Mouse (Mus musculus): ENCODE results near the gene Cyb5rl.

Gene Cyb5rl

GRCm38 (mm10) chr4:107066252-107067124 lies at the start of gene Cyb5rl, which contains the start of gene Mrpl37:
Cyb5rl (plus strand) TSS chr4:107066988.
Mrpl37 (minus strand) TSS chr4:107066868.
- in situ Hi-C loops (cut with MseI, MboI), result no loop called here

- in situ Hi-C loops (cut with MseI, MboI), result no loop called here
Observed at GRCm38 (mm10) chr4:107017257-107017656, 49.5 kb upstream of the Cyb5rl start.

- in situ Hi-C loops (cut with MseI, MboI), result no loop called here
Observed at GRCm38 (mm10) chr4:107018521-107018920, 48.3 kb upstream of the Cyb5rl start.

GRCm38 (mm10) chr4:107019027-107019426 lies 47.8 kb upstream of the Cyb5rl start:
- in situ Hi-C loops (cut with MseI, MboI), result no loop called here

GRCm38 (mm10) chr4:107020287-107021000 lies 46.3 kb upstream of the Cyb5rl start:
- in situ Hi-C loops (cut with MseI, MboI), result no loop called here

GRCm38 (mm10) chr4:107021464-107021863 lies 45.3 kb upstream of the Cyb5rl start:
- in situ Hi-C loops (cut with MseI, MboI), result no loop called here

- in situ Hi-C loops (cut with MseI, MboI), result no loop called here
Observed at GRCm38 (mm10) chr4:107024899-107025298, 41.9 kb upstream of the Cyb5rl start.

- in situ Hi-C loops (cut with MseI, MboI), result no loop called here
Observed at GRCm38 (mm10) chr4:107025369-107025768, 41.4 kb upstream of the Cyb5rl start.

- in situ Hi-C loops (cut with MseI, MboI), result no loop called here
Observed at GRCm38 (mm10) chr4:107026451-107026850, 40.3 kb upstream of the Cyb5rl start.

- in situ Hi-C loops (cut with MseI, MboI), result no loop called here
Observed at GRCm38 (mm10) chr4:107035689-107036088, 31.1 kb upstream of the Cyb5rl start.

- in situ Hi-C loops (cut with MseI, MboI), result no loop called here
Observed at GRCm38 (mm10) chr4:107036985-107037384, 29.8 kb upstream of the Cyb5rl start.

- in situ Hi-C loops (cut with MseI, MboI), result no loop called here
Observed at GRCm38 (mm10) chr4:107038303-107038702, 28.5 kb upstream of the Cyb5rl start.

- in situ Hi-C loops (cut with MseI, MboI), result no loop called here
Observed at GRCm38 (mm10) chr4:107039270-107039669, 27.5 kb upstream of the Cyb5rl start.

- in situ Hi-C loops (cut with MseI, MboI), result no loop called here
Observed at GRCm38 (mm10) chr4:107042304-107042703, 24.5 kb upstream of the Cyb5rl start.

GRCm38 (mm10) chr4:107045188-107045587 lies 21.6 kb upstream of the Cyb5rl start:
- in situ Hi-C loops (cut with MseI, MboI), result no loop called here

GRCm38 (mm10) chr4:107047806-107048205 lies 19.0 kb upstream of the Cyb5rl start:
- in situ Hi-C loops (cut with MseI, MboI), result no loop called here

GRCm38 (mm10) chr4:107048568-107049162 lies 18.1 kb upstream of the Cyb5rl start:
- in situ Hi-C loops (cut with MseI, MboI), result no loop called here

- in situ Hi-C loops (cut with MseI, MboI), result no loop called here
Observed at GRCm38 (mm10) chr4:107051889-107052288, 14.9 kb upstream of the Cyb5rl start.

GRCm38 (mm10) chr4:107052962-107053553 lies 13.7 kb upstream of the Cyb5rl start:
- in situ Hi-C loops (cut with MseI, MboI), result no loop called here

- in situ Hi-C loops (cut with MseI, MboI), result no loop called here
Observed at GRCm38 (mm10) chr4:107056088-107056487, 10.7 kb upstream of the Cyb5rl start.

GRCm38 (mm10) chr4:107058346-107058745 lies 8.4 kb upstream of the Cyb5rl start:
- in situ Hi-C loops (cut with MseI, MboI), result no loop called here

- in situ Hi-C loops (cut with MseI, MboI), result no loop called here
Observed at GRCm38 (mm10) chr4:107058781-107059180, 8.0 kb upstream of the Cyb5rl start.

Measured in mouse trophoblast stem cell (cell line).